Mouse (Mus musculus) MEL (cell line): Measurements from ENCODE around the gene 4930432K21Rik. TPM values are rescaled to one million over a fixed set of nuclear protein-coding genes. Genes with fewer than 3 reads are reported as not detected.
A peak's percentile ranks its signal among the peaks of the same experiment; 100 is the strongest.

Source experiments
- DNase-seq: peaks from one replicate; pipeline ENCODE4 v3.0.0; 2011; ENCODE audit warnings: low read depth, low spot score
- H3K27ac ChIP-seq: 2 replicates; pipeline ENCODE4 v1.5.1; 2012; ENCODE audit warnings: low read depth, mild to moderate bottlenecking, control low read depth, low read length, moderate library complexity; ENCODE audit not compliant: control insufficient read depth
- H3K27me3 ChIP-seq, 2 experiments: fragments of 150-350 bp in 1 of 2; sonication (generic) in 1 of 2; 2 replicates each; pipeline ENCODE4 v1.6.1; 2012; ENCODE audit warnings: low read length in 2 of 2, mild to moderate bottlenecking in 2 of 2, improper control_type of control experiment in 1 of 2, moderate library complexity in 1 of 2; ENCODE audit not compliant: insufficient read depth in 2 of 2, control insufficient read depth in 1 of 2
- H3K36me3 ChIP-seq, 2 experiments: 2 replicates each; pipeline ENCODE4 v1.6.1; 2012 to 2014; ENCODE audit warnings: low read length in 2 of 2, improper control_type of control experiment in 1 of 2, inconsistent platforms in 1 of 2, mild to moderate bottlenecking in 1 of 2; ENCODE audit not compliant: insufficient read depth in 2 of 2, control insufficient read depth in 1 of 2
- H3K4me1 ChIP-seq, 2 experiments: fragments of 150-350 bp in 1 of 2; sonication (generic) in 1 of 2; 2 replicates each; pipeline ENCODE4 v1.6.1; 2012; ENCODE audit warnings: low read length in 2 of 2, improper control_type of control experiment in 1 of 2, mild to moderate bottlenecking in 1 of 2; ENCODE audit not compliant: insufficient read depth in 2 of 2, control insufficient read depth in 1 of 2
- H3K4me3 ChIP-seq, 2 experiments: fragments of 150-350 bp in 1 of 2; sonication (generic) in 1 of 2; 2 replicates each; pipeline ENCODE4 v1.5.1; 2012; ENCODE audit warnings: low read depth in 2 of 2, low read length in 2 of 2, mild to moderate bottlenecking in 2 of 2, moderate library complexity in 2 of 2, control low read depth in 1 of 2, improper control_type of control experiment in 1 of 2; ENCODE audit not compliant: control insufficient read depth in 1 of 2, insufficient read depth in 1 of 2
- H3K79me2 ChIP-seq: 2 replicates; pipeline ENCODE4 v1.6.1; 2012; ENCODE audit warnings: mild to moderate bottlenecking, low read length, moderate library complexity; ENCODE audit not compliant: control insufficient read depth, poor library complexity, insufficient read depth
- H3K9ac ChIP-seq: 2 replicates; pipeline ENCODE4 v1.6.1; 2012; ENCODE audit warnings: low read depth, mild to moderate bottlenecking, control low read depth, low read length, moderate library complexity; ENCODE audit not compliant: control insufficient read depth, poor library complexity, severe bottlenecking
- H3K9me3 ChIP-seq: fragments of 150-350 bp; sonication (generic); replicated peaks from 2 replicates; pipeline ENCODE4 v1.6.1; 2012; ENCODE audit warnings: mild to moderate bottlenecking, low read length, improper control_type of control experiment, moderate library complexity; ENCODE audit not compliant: insufficient read depth
- BHLHE40 ChIP-seq: IDR thresholded peaks from 2 replicates; pipeline ENCODE4 v1.6.1; 2012; ENCODE audit warnings: low read depth, mild to moderate bottlenecking, inconsistent platforms, low read length, improper control_type of control experiment, borderline replicate concordance
- CHD1 ChIP-seq: IDR thresholded peaks from 2 replicates; pipeline ENCODE4 v1.6.1; 2012; ENCODE audit warnings: low read depth, mild to moderate bottlenecking, inconsistent platforms, low read length, improper control_type of control experiment
- CHD2 ChIP-seq: IDR thresholded peaks from 2 replicates; pipeline ENCODE4 v1.6.1; 2011; ENCODE audit warnings: low read length, improper control_type of control experiment
- CTCF ChIP-seq, 3 experiments: IDR thresholded peaks in 2 of 3; conservative IDR thresholded peaks in 1 of 3; 2 replicates each; pipeline ENCODE4 v1.5.1; 2011 to 2012; ENCODE audit warnings: low read length in 3 of 3, low read depth in 2 of 3, mild to moderate bottlenecking in 2 of 3, improper control_type of control experiment in 1 of 3, inconsistent platforms in 1 of 3, mixed read lengths in 1 of 3, moderate library complexity in 1 of 3; ENCODE audit not compliant: control insufficient read depth in 1 of 3, insufficient read depth in 1 of 3, poor library complexity in 1 of 3, severe bottlenecking in 1 of 3
- E2F4 ChIP-seq: IDR thresholded peaks from 2 replicates; pipeline ENCODE4 v1.6.1; 2011; ENCODE audit warnings: low read depth, low read length, improper control_type of control experiment, borderline replicate concordance
- ETS1 ChIP-seq: IDR thresholded peaks from 2 replicates; pipeline ENCODE4 v1.6.1; 2012; ENCODE audit warnings: low read depth, mild to moderate bottlenecking, inconsistent platforms, low read length, improper control_type of control experiment, moderate library complexity
- GATA1 ChIP-seq: IDR thresholded peaks from 2 replicates; pipeline ENCODE4 v1.6.1; 2011; ENCODE audit warnings: low read depth, low read length, improper control_type of control experiment
- HCFC1 ChIP-seq: IDR thresholded peaks from 2 replicates; pipeline ENCODE4 v1.6.1; 2012; ENCODE audit warnings: low read depth, mild to moderate bottlenecking, inconsistent platforms, low read length, improper control_type of control experiment, moderate library complexity
- JUND ChIP-seq: IDR thresholded peaks from 2 replicates; pipeline ENCODE4 v1.6.1; 2011; ENCODE audit warnings: low read depth, mild to moderate bottlenecking, improper control_type of control experiment, low read length
- KAT2A ChIP-seq: conservative IDR thresholded peaks from 2 replicates; pipeline ENCODE4 v1.6.1; 2012; ENCODE audit warnings: low read depth, low read length, improper control_type of control experiment, inconsistent platforms
- MAZ ChIP-seq: IDR thresholded peaks from 2 replicates; pipeline ENCODE4 v1.6.1; 2012; ENCODE audit warnings: low read depth, mild to moderate bottlenecking, inconsistent platforms, low read length, improper control_type of control experiment
- MEF2A ChIP-seq: IDR thresholded peaks from 2 replicates; pipeline ENCODE4 v1.6.1; 2014; ENCODE audit warnings: low read depth, mild to moderate bottlenecking, inconsistent platforms, low read length, improper control_type of control experiment; ENCODE audit not compliant: poor library complexity, insufficient replicate concordance, severe bottlenecking; ENCODE audit errors: extremely low read depth
- MXI1 ChIP-seq: IDR thresholded peaks from 2 replicates; pipeline ENCODE4 v1.6.1; 2011; ENCODE audit warnings: mild to moderate bottlenecking, low read depth, low read length, improper control_type of control experiment
- POLR2A ChIP-seq, 2 experiments: IDR thresholded peaks; 2 replicates each; pipeline ENCODE4 v1.6.1; 2011 to 2012; ENCODE audit warnings: low read length in 2 of 2, mild to moderate bottlenecking in 2 of 2, control low read depth in 1 of 2, improper control_type of control experiment in 1 of 2, low read depth in 1 of 2, moderate library complexity in 1 of 2; ENCODE audit not compliant: control insufficient read depth in 1 of 2, insufficient read depth in 1 of 2, poor library complexity in 1 of 2
- SIN3A ChIP-seq: IDR thresholded peaks from 2 replicates; pipeline ENCODE4 v1.6.1; 2012; ENCODE audit warnings: low read length, improper control_type of control experiment, inconsistent platforms
- SMC3 ChIP-seq: IDR thresholded peaks from 2 replicates; pipeline ENCODE4 v1.6.1; 2011; ENCODE audit warnings: low read depth, low read length, improper control_type of control experiment
- TAL1 ChIP-seq: IDR thresholded peaks from 2 replicates; pipeline ENCODE4 v1.6.1; 2012; ENCODE audit warnings: mild to moderate bottlenecking, inconsistent platforms, low read length, moderate library complexity, mixed read lengths
- TBP ChIP-seq: IDR thresholded peaks from 2 replicates; pipeline ENCODE4 v1.8.0; 2011; ENCODE audit warnings: low read depth, low read length, improper control_type of control experiment
- TCF12 ChIP-seq: IDR thresholded peaks from 2 replicates; pipeline ENCODE4 v1.6.1; 2014; ENCODE audit warnings: low read depth, mild to moderate bottlenecking, inconsistent platforms, low read length, improper control_type of control experiment, moderate library complexity
- ZMIZ1 ChIP-seq: IDR thresholded peaks from 2 replicates; pipeline ENCODE4 v1.6.1; 2012; ENCODE audit warnings: low read depth, mild to moderate bottlenecking, inconsistent platforms, low read length, improper control_type of control experiment, moderate library complexity
- polyA plus RNA-seq, 2 experiments: library from polyadenylated mRNA; stranded (reverse) in 1 of 2; unstranded in 1 of 2; fragments of >175 nt in 1 of 2; fragments of >200 nt in 1 of 2; gene quantifications; 2 replicates each; pipeline versions ENCODE4 v1.2.1 to v1.2.4; 2012; ENCODE audit warnings: low replicate concordance in 2 of 2, low read depth in 1 of 2; ENCODE audit not compliant: insufficient read length in 2 of 2, insufficient read depth in 1 of 2, missing spikeins in 1 of 2
- total RNA-seq: library from RNA; depleted of rRNA; stranded (reverse); fragments of 300-350 nt; gene quantifications from 2 replicates; pipeline ENCODE4 v1.2.3, GENCODE M21; 2012

4930432K21Rik gene
- total and polyA plus RNA-seq, 3 experiments: 2.2 to 3.0 TPM; not detected in 1

DNA sequence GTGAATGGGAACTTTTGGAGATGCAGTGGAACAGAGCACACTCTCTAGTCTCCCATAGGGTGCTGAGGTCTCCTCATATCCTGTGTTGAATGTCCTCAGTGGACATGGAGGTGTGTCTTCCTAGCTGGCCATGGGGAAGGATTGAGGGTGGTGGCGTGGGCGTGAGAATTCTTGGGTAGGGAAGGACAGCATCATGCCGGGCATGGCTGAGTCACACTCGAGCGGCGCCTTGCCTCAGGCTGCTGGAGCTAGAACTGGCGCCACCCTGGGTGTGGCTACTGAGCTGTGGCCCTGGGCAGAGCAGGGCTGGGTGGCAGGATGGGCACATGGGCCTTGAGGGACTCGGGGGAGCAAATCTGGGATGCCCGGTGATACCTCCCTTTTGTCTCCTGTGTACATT is 54.6 kb downstream of the 4930432K21Rik start:
- H3K27ac ChIP-seq: no peak overlapping the region; the same call in 1 of the 2 replicates
- no peaks in the 10 kb centered on the region for H3K27me3 ChIP-seq
- peaks cover 0 to 7% of the 10 kb centered on the region in 2 experiments; a peak in 1 of 4 replicates for H3K36me3 ChIP-seq
- H3K4me1 ChIP-seq: peaks cover 0 to 35% of the 10 kb centered on the region in 2 experiments
- no peak overlapping the region for H3K9ac ChIP-seq
- TF ChIP-seq E2F4 (no peak), GATA1 (no peak), BHLHE40 (no peak), ETS1 (no peak), MEF2A (no peak), HCFC1 (no peak), TCF12 (no peak), MAZ (no peak), TBP (no peak), CHD1 (no peak), TAL1 (no peak), ZMIZ1 (no peak), CHD2 (no peak), SIN3A (no peak), SMC3 (no peak), JUND (no peak), MXI1 (no peak), CTCF (IDR thresholded peaks at IDR 0.05 in 2 of 3, conservative IDR thresholded peaks at IDR 0.05 in 1 of 3; ENCODE audit: control insufficient read depth in 1 of 3, insufficient read depth in 1 of 3, low read depth in 2 of 3, low read length in 3 of 3, poor library complexity in 1 of 3, severe bottlenecking in 1 of 3) (no peak), POLR2A (IDR thresholded peaks at IDR 0.05; ENCODE audit: control insufficient read depth in 1 of 2, insufficient read depth in 1 of 2, low read depth in 1 of 2, low read length in 2 of 2, poor library complexity in 1 of 2) (no peak), KAT2A (no peak)
- no peaks in the 10 kb centered on the region for H3K9me3 ChIP-seq
- peaks cover 4% of the 10 kb centered on the region; the same call in 1 of the 2 replicates for H3K79me2 ChIP-seq
- H3K4me3 ChIP-seq: 0 out of 4 replicates have a peak overlapping the region, but pooled peaks of 1 of the 2 experiments have one; percentile 2
- DNase-seq: peak; percentile 52
